Mouse (Mus musculus): Measurements from ENCODE around the gene 2200002J24Rik. TPM values are rescaled to one million over a fixed set of nuclear protein-coding genes. Genes with fewer than 3 reads are reported as not detected.

The 2200002J24Rik gene
- polyA plus RNA-seq (2015; fragmentation: Nextera tagmentation; extraction: Ambion mirVana): 2.0 and 2.5 TPM in 2 replicates

DNA sequence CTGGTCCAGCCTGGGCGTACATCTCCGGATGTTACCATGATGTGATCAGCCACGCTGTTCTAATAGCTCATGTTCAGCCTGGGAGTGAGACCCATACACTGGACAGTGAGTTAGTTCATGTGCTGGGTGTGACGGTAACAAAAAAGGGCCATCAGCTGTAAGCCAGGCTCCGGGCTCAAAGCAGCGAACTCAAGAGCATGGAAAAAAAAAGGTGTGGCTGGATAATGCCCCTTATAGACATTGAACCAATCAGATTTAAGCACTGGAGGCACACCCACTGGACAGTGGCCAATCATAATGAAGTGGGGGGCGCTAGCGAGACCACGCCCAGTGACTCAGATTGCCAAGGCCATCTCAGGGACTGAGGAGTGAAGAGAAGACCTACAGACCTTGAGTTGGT is at the start of gene 2200002J24Rik:
2200002J24Rik (plus strand) TSS at position 338 of the 400 bp plus-strand sequence.
- H3K4me1 ChIP-seq (replicated peaks; ENCODE audit: insufficient read depth, low read length): no peaks in the 10 kb centered on the region

DNA sequence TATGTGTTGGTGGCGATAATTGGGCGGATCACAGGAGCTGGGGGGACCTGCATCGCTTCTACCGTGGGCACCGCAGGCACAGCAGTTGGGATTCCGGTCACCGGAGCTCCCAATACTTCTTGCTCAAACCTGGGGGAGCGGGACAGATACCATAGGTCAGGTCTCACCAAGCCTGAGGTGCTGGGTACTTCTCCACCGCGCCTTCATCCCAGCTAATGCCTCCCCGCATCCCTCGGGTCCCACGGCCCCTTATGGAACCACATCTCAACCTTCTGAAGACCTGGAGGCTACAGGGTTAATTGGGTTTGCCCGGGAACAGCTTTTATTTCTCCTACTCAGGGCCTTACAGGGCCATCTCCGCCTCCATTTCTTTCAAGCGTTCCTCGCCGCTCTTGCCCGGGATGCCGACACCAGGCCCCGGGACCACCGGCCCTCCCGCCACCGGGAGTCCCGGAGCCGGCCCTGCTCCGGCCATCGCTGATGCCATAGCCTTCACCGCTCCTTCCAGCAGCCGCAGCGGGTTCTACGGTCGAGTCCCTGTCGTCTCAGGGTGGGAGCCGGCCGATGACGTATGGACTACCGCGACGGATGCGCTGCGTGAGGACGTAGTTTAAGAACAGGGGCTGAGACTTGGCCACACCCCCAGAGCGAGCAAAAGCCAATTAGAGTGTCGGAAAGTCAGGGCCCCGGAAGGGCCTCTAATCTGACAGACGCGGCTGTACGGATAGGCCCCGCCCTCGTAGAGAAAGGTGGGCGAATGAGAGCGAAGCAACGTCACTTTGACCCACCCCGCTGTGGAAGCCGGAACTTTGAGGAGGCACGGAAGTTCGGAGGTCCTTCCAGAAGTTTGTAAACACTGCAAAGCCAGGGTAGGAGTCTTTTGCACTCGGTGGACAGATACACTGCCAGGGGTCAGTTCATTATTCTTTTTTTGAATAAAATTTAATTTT is 48.9 kb upstream of the 2200002J24Rik start, which contains the start of gene Rbm42:
Rbm42 (minus strand) TSS at position 727 of the 950 bp plus-strand sequence.
- Histone ChIP-seq H3K4me2 (ENCODE audit: low read length) (peak within 1 kb of the TSS; percentile 87), H3K9ac (ENCODE audit: low read depth, low read length) (peak within 1 kb of the TSS; percentile 86), H3K27ac (peak within 1 kb of the TSS; percentile 67; the same call in 1 of the 2 replicates), H3K4me1 (replicated peaks; ENCODE audit: insufficient read depth, low read length) (no peaks in the 10 kb centered on the region), H3K27me3 (ENCODE audit: insufficient read depth, low read length) (no peaks in the 10 kb centered on the region), H3K9me3 (replicated peaks; ENCODE audit: low read length) (no peaks in the 10 kb centered on the region), H3K4me3 (replicated peaks; ENCODE audit: low read depth, low read length) (peak within 1 kb of the TSS; percentile 81), H3K36me3 (ENCODE audit: insufficient read depth, low read length) (peaks cover 23% of the 10 kb centered on the region)
- no peak for TF ChIP-seq CTCF (IDR thresholded peaks at IDR 0.05; ENCODE audit: low read depth)
- DNase-seq (ENCODE audit: low spot score): peak; percentile 100
- WGBS: 2% methylated on average over 59 of the region's 59 CpGs
- ATAC-seq (replicated peaks; ENCODE audit: low FRiP score, low read depth): peak; percentile 100

More for the DNA sequence above, at the start of gene 2200002J24Rik:
- H3K27me3 ChIP-seq (ENCODE audit: insufficient read depth, low read length): no peaks in the 10 kb centered on the region
- DNase-seq (ENCODE audit: low spot score) (peak; percentile 58), ATAC-seq (replicated peaks; ENCODE audit: low FRiP score, low read depth) (peak; percentile 82)
- H3K4me2 ChIP-seq (ENCODE audit: low read length): no peak within 1 kb of the TSS
- no peaks in the 10 kb centered on the region for H3K36me3 ChIP-seq (ENCODE audit: insufficient read depth, low read length)
- no peak within 1 kb of the TSS for H3K4me3 ChIP-seq (replicated peaks; ENCODE audit: low read depth, low read length)
- WGBS: 37% methylated on average over 9 of the region's 9 CpGs
- no peaks in the 10 kb centered on the region for H3K9me3 ChIP-seq (replicated peaks; ENCODE audit: low read length)
- no peak within 1 kb of the TSS for H3K27ac ChIP-seq
- no peak for TF ChIP-seq CTCF (IDR thresholded peaks at IDR 0.05; ENCODE audit: low read depth)
- no peak within 1 kb of the TSS for H3K9ac ChIP-seq (ENCODE audit: low read depth, low read length)

DNA sequence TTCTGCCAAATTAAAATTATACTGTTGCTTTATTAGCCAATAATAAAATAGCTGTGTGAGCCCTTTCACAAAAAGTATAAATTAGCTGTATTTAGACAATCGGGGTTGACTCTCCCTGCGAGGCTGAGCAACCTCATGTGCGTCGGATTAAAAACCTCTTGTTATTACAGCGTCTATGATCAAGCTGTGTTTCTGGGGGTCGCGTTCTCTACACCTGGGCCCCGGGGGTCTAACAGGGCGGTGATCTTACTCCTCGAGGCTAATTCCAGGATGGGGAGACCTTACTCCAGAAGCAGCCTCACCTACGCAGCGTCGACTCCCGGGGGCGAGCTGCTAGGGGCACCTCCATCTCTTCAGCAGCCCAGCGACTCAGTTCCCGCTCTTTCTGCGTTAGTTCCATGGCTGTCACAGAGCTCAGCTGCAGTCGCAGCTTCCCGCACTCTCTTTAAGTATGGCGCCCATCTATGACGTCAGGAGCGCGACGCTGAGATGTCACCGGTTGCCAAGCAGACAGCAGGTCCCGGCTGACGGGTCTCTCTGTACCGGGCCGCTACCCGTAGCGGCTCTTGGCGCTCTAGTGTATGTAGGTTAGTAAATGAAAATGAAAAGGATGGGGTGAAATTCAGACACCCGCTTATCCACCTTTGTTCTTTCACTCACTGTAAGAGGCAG is 34.1 kb upstream of the 2200002J24Rik start, which contains the start of gene Haus5:
Haus5 (minus strand) TSS at position 466 of the 672 bp plus-strand sequence.
- WGBS: 1% methylated on average over 34 of the region's 34 CpGs
- H3K9me3 ChIP-seq (replicated peaks; ENCODE audit: low read length): no peaks in the 10 kb centered on the region
- H3K9ac ChIP-seq (ENCODE audit: low read depth, low read length): peak within 1 kb of the TSS; percentile 71
- ATAC-seq (replicated peaks; ENCODE audit: low FRiP score, low read depth) (peak; percentile 96), DNase-seq (ENCODE audit: low spot score) (peak; percentile 94)
- peak; percentile 5; the same call in 1 of the 2 replicates for TF ChIP-seq CTCF (IDR thresholded peaks at IDR 0.05; ENCODE audit: low read depth)
- H3K27ac ChIP-seq: no peak within 1 kb of the TSS
- H3K4me1 ChIP-seq (replicated peaks; ENCODE audit: insufficient read depth, low read length): no peaks in the 10 kb centered on the region; the same call in 1 of the 2 replicates
- H3K4me2 ChIP-seq (ENCODE audit: low read length): peak within 1 kb of the TSS; percentile 93
- H3K36me3 ChIP-seq (ENCODE audit: insufficient read depth, low read length): peaks cover 4% of the 10 kb centered on the region; the same call in 1 of the 2 replicates
- H3K27me3 ChIP-seq (ENCODE audit: insufficient read depth, low read length): no peaks in the 10 kb centered on the region
- peak within 1 kb of the TSS; percentile 70 for H3K4me3 ChIP-seq (replicated peaks; ENCODE audit: low read depth, low read length)

- Histone ChIP-seq H3K4me2 (ENCODE audit: low read length) (peak overlapping the region; percentile 93), H3K9ac (ENCODE audit: low read depth, low read length) (peak overlapping the region; percentile 71; the same call in 1 of the 2 replicates), H3K27ac (no peak overlapping the region), H3K4me3 (replicated peaks; ENCODE audit: low read depth, low read length) (peak overlapping the region; percentile 70), H3K27me3 (ENCODE audit: insufficient read depth, low read length) (no peaks in the 10 kb centered on the region), H3K4me1 (replicated peaks; ENCODE audit: insufficient read depth, low read length) (no peaks in the 10 kb centered on the region; the same call in 1 of the 2 replicates), H3K36me3 (ENCODE audit: insufficient read depth, low read length) (peaks cover 4% of the 10 kb centered on the region; the same call in 1 of the 2 replicates), H3K9me3 (replicated peaks; ENCODE audit: low read length) (no peaks in the 10 kb centered on the region)
- 6% methylated on average over 11 of the region's 11 CpGs for WGBS
- ATAC-seq (replicated peaks; ENCODE audit: low FRiP score, low read depth) (0 out of 2 replicates have a peak, but pooled peaks have one; percentile 36), DNase-seq (ENCODE audit: low spot score) (peak; percentile 37)
- TF ChIP-seq CTCF (IDR thresholded peaks at IDR 0.05; ENCODE audit: low read depth): no peak
Measured at GRCm38 (mm10) chr7:30665321-30665720, 33.4 kb upstream of the 2200002J24Rik start.

DNA sequence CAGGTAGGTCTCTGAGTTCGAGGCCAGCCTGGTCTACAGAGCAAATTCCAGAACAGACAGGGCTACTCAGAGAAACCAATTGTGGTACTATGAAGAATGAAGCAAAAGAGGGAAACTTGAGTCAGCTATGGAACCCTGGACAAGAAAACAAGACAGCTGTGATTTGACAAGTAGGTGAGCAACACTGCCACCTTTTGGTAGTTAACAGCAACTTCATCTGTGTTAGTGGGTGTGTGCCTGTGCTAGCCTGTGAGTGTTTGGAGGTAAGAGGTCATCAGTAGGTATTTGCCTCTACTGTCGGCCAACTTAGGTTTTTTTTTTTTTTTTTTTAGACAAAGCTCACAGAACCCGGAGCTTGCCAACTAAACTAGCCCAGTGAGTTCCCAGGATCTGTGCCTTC is 29.5 kb upstream of the 2200002J24Rik start:
- H3K4me2 ChIP-seq (ENCODE audit: low read length): no peak overlapping the region
- no peak overlapping the region for H3K4me3 ChIP-seq (replicated peaks; ENCODE audit: low read depth, low read length)
- ATAC-seq (replicated peaks; ENCODE audit: low FRiP score, low read depth) (no peak), DNase-seq (ENCODE audit: low spot score) (peak; percentile 44)
- H3K27me3 ChIP-seq (ENCODE audit: insufficient read depth, low read length): no peaks in the 10 kb centered on the region
- no peaks in the 10 kb centered on the region for H3K36me3 ChIP-seq (ENCODE audit: insufficient read depth, low read length)
- 36% methylated on average over 3 of the region's 3 CpGs for WGBS
- H3K27ac ChIP-seq: no peak overlapping the region
- H3K9me3 ChIP-seq (replicated peaks; ENCODE audit: low read length): no peaks in the 10 kb centered on the region
- peak; percentile 54 for TF ChIP-seq CTCF (IDR thresholded peaks at IDR 0.05; ENCODE audit: low read depth)
- H3K4me1 ChIP-seq (replicated peaks; ENCODE audit: insufficient read depth, low read length): no peaks in the 10 kb centered on the region; the same call in 1 of the 2 replicates
- no peak overlapping the region for H3K9ac ChIP-seq (ENCODE audit: low read depth, low read length)

DNA sequence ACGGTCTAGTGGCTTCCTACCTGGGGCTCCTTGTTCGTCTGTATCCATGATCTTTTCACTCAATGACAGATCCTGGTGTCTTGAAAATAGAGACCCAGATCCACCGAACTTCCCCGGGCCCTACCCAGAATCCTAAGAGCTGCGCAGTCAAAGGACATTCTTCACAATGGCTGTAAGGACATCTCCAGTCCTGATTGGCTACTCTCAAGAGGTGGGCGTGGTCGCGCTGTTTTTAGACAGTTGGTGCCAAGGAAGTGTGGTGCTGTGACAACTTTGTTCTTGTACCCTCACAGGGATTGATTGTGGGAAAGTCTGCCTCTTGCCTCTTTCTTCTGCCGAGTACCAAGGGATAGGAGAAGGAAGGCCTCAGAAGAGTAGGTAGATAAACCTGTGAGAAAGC is 27.2 kb upstream of the 2200002J24Rik start, which contains the start of gene Pmis2:
Pmis2 (minus strand) TSS at position 126 of the 400 bp plus-strand sequence.
- Histone ChIP-seq H3K27me3 (ENCODE audit: insufficient read depth, low read length) (no peaks in the 10 kb centered on the region), H3K4me2 (ENCODE audit: low read length) (no peak within 1 kb of the TSS), H3K4me3 (replicated peaks; ENCODE audit: low read depth, low read length) (no peak within 1 kb of the TSS), H3K36me3 (ENCODE audit: insufficient read depth, low read length) (no peaks in the 10 kb centered on the region), H3K27ac (no peak within 1 kb of the TSS), H3K4me1 (replicated peaks; ENCODE audit: insufficient read depth, low read length) (no peaks in the 10 kb centered on the region), H3K9me3 (replicated peaks; ENCODE audit: low read length) (no peaks in the 10 kb centered on the region), H3K9ac (ENCODE audit: low read depth, low read length) (no peak within 1 kb of the TSS)
- WGBS: 69% methylated on average over 9 of the region's 9 CpGs
- TF ChIP-seq CTCF (IDR thresholded peaks at IDR 0.05; ENCODE audit: low read depth): no peak
- ATAC-seq (replicated peaks; ENCODE audit: low FRiP score, low read depth) (no peak), DNase-seq (ENCODE audit: low spot score) (no peak)
